Mouse (Mus musculus) thymus, adult 2 months (tissue): ENCODE data around the gene Hs6st3.

ENCODE experiments used
- CTCF ChIP-seq: fragments of 200-500 bp; IDR thresholded peaks from 2 replicates; pipeline ENCODE4 v1.5.1; 2012; ENCODE audit warnings: mild to moderate bottlenecking, control low read depth, low read length, moderate library complexity, borderline replicate concordance; ENCODE audit not compliant: control insufficient read depth, poor library complexity, insufficient read depth; ENCODE audit errors: extremely low read depth
- POLR2A ChIP-seq: fragments of 200-500 bp; IDR thresholded peaks from 2 replicates; pipeline ENCODE4 v1.6.1; 2012; ENCODE audit warnings: mild to moderate bottlenecking, low read length, control low read depth, moderate library complexity; ENCODE audit not compliant: control insufficient read depth, poor library complexity, insufficient read depth; ENCODE audit errors: extremely low read depth

- TF ChIP-seq CTCF, result no peak
- no peak for TF ChIP-seq POLR2A
Observed at GRCm38 (mm10) chr14:119699982-119700381, 561.8 kb downstream of the Hs6st3 start.
